Mouse (Mus musculus): ENCODE measurements around the gene Bscl2. TPM values are rescaled to one million over a fixed set of nuclear protein-coding genes. Genes with fewer than 3 reads are reported as not detected.
A peak's percentile ranks its signal among the peaks of the same experiment; 100 is the strongest.

Bscl2 gene
- polyA plus RNA-seq, 1 experiment from 2014 or later, result 48.5 TPM

DNA sequence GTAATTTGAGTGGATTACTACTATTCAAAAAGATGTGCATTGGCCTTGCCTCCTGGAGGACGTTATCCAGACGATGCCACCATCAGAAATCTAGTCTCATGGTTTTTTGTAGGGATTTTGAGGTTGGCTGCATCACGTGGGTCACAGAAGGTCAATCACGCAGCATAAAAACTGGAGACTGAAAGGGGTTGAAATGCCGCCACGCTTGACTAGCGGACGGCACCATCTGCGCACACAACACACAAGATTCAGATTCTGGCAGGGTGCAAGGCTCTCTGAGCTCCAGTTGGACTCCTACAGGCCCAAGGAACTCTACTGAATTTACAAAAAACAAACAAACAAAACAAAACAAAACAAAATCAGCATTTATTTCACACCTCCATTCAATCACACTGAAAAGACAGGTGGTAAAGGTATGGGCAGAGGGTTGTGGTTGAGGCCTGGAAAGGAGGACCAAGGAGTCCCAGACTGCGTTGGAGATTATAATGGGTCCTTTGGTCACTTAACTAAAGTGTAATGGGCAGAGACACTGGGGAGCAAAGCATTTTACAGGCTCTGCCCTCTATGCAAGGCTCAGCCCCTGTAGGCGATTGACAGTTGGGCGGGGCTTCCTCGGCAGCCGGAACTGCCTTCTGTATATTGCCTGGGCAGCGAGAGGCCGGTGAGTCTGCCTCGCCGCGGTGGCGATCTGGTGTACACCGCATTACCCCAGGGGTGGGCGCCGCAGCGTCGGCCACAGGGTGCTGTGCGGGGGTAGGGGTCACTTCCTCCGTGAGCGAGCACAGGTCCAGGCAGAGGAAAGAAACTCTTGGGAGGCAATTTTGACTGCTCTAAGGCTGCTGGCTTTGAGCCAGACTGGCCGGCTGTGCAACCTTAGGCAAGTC is 2.9 kb downstream of the Bscl2 start:
- Histone ChIP-seq H3K27me3 (replicated peaks; ENCODE audit: control insufficient read depth, insufficient read depth, low read length) (no peaks in the 10 kb centered on the region), H3K4me3 (ENCODE audit: low read length) (peak overlapping the region; percentile 58), H3K4me2 (ENCODE audit: low read depth, low read length) (peak overlapping the region; percentile 84), H3K36me3 (ENCODE audit: control insufficient read depth, insufficient read depth, low read length) (no peaks in the 10 kb centered on the region), H3K27ac (ENCODE audit: low read length) (no peak overlapping the region), H3K4me1 (ENCODE audit: control insufficient read depth, insufficient read depth, low read length) (peaks cover 22% of the 10 kb centered on the region), H3K9ac (ENCODE audit: low read depth, low read length) (peak overlapping the region; percentile 80), H3K9me3 (ENCODE audit: control insufficient read depth, low read length) (no peaks in the 10 kb centered on the region)
- 27% methylated on average over 29 of the region's 29 CpGs for WGBS
- ATAC-seq, result peak; percentile 77

DNA sequence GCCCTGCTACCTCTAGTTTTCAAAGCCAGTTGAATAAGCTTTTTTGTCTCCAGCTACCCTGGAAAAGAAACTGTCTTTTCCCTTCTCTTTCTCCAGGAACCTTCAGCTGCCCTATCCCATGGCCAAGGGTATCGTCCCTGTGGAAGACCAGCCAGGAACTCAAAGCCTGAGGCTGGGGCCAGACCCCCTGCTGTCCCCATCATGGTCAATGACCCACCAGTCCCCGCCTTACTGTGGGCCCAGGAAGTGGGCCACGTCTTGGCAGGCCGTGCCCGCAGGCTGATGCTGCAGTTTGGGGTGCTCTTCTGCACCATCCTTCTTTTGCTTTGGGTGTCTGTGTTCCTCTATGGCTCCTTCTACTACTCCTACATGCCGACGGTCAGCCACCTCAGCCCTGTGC is 3.7 kb downstream of the Bscl2 start:
- Histone ChIP-seq H3K27ac (ENCODE audit: low read length) (no peak overlapping the region), H3K4me2 (ENCODE audit: low read depth, low read length) (peak overlapping the region; percentile 84)
- no peak for ATAC-seq

DNA sequence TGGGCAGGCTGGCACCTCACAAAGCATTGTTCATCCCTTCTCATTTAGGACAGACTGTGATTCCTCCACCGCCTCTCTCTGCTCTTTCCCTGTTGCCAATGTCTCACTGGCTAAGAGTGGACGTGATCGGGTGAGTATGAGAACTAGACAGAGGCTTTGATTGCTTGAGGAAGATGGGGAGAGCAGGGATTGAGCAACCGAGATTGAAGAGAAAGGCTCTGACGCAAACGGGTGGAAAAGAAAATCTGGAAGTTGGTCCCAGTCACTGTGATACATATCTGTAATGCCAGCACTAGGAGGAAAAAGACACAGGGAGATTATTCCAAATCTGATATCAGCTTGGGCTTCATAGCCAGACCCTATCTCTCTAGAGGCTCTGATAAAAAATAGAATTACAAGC is 5.7 kb downstream of the Bscl2 start:
- Histone ChIP-seq H3K27ac (ENCODE audit: low read length) (no peak overlapping the region), H3K4me1 (ENCODE audit: control insufficient read depth, insufficient read depth, low read length) (peaks cover 22% of the 10 kb centered on the region), H3K36me3 (ENCODE audit: control insufficient read depth, insufficient read depth, low read length) (peaks cover 3% of the 10 kb centered on the region; the same call in 1 of the 2 replicates), H3K9me3 (ENCODE audit: control insufficient read depth, low read length) (no peaks in the 10 kb centered on the region), H3K4me2 (ENCODE audit: low read depth, low read length) (no peak overlapping the region), H3K27me3 (replicated peaks; ENCODE audit: control insufficient read depth, insufficient read depth, low read length) (no peaks in the 10 kb centered on the region), H3K4me3 (ENCODE audit: low read length) (no peak overlapping the region), H3K9ac (ENCODE audit: low read depth, low read length) (no peak overlapping the region)
- ATAC-seq, result no peak
- 90% methylated on average over 6 of the region's 6 CpGs for WGBS

More for the DNA sequence above, 3.7 kb downstream of the Bscl2 start:
- H3K27me3 ChIP-seq (replicated peaks; ENCODE audit: control insufficient read depth, insufficient read depth, low read length), result no peaks in the 10 kb centered on the region
- no peaks in the 10 kb centered on the region for H3K9me3 ChIP-seq (ENCODE audit: control insufficient read depth, low read length)
- H3K9ac ChIP-seq (ENCODE audit: low read depth, low read length), result peak overlapping the region; percentile 80
- peaks cover 22% of the 10 kb centered on the region for H3K4me1 ChIP-seq (ENCODE audit: control insufficient read depth, insufficient read depth, low read length)
- WGBS, result 94% methylated on average over 7 of the region's 7 CpGs
- peak overlapping the region; percentile 58 for H3K4me3 ChIP-seq (ENCODE audit: low read length)
- no peaks in the 10 kb centered on the region for H3K36me3 ChIP-seq (ENCODE audit: control insufficient read depth, insufficient read depth, low read length)

DNA sequence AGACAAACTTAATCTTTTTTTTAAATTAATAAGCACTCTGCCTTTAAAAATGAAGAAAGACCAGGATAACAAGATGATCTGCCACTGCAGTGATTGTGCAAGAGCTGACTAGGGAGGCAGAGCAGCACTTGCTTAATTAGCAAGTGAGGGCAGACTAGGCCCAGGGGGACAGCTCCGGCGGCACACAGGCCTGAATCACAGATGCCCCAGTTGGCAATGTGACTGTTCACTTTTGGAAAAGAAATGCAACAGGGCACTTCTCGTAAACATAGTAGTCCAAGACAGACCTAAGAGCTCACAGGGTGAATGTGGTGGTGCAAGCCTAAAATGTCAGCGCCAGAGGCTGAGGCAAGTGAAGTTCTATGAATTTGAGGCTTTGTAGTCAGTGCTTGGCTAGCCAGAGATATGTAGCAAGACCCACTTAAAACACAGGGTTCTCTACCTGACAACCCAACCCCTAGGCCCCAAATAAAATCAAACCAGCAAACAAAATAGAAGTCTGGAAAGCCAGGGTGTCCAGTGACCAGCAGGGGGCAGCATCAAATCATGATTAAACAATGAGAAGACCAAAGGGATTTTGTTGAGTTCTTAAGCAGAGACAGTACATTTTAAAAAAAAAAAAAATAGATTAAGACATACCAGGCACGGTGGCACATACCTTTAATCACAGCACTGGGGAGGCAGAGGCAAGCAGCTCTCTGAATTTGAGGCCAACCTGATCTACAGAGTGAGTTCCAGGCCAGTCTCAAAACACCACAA is 7.3 kb downstream of the Bscl2 start:
- 66% methylated on average over 5 of the region's 5 CpGs for WGBS

DNA sequence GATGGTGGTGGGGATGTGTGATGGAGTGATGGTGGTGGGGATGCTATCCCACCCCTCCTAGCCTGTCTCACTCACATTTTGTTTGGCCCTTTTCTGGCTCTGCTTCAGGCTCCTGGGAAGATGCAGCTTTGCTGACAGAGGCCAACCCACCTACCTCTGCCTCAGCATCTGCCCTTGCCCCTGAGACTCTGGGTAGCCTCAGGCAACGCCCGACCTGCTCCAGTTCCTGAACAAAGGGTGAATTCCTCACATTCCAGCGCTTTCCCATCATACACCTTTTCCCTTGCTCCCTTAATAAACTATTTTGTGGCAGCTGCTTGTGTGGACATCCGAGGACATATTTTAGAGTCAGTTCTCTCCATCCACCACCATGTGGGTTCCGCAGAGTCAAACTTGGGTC is 11.1 kb downstream of the Bscl2 start:
- H3K4me3 ChIP-seq (ENCODE audit: low read length), result no peak overlapping the region
- no peaks in the 10 kb centered on the region for H3K9me3 ChIP-seq (ENCODE audit: control insufficient read depth, low read length)
- no peak for ATAC-seq
- no peaks in the 10 kb centered on the region for H3K27me3 ChIP-seq (replicated peaks; ENCODE audit: control insufficient read depth, insufficient read depth, low read length)
- H3K9ac ChIP-seq (ENCODE audit: low read depth, low read length), result no peak overlapping the region
- WGBS, result 58% methylated on average over 5 of the region's 5 CpGs
- peaks cover 6% of the 10 kb centered on the region for H3K36me3 ChIP-seq (ENCODE audit: control insufficient read depth, insufficient read depth, low read length)
- H3K27ac ChIP-seq (ENCODE audit: low read length), result no peak overlapping the region
- peaks cover 3% of the 10 kb centered on the region; the same call in 1 of the 2 replicates for H3K4me1 ChIP-seq (ENCODE audit: control insufficient read depth, insufficient read depth, low read length)
- H3K4me2 ChIP-seq (ENCODE audit: low read depth, low read length), result no peak overlapping the region

More for the DNA sequence above, 7.3 kb downstream of the Bscl2 start:
- no peak overlapping the region for H3K4me2 ChIP-seq (ENCODE audit: low read depth, low read length)
- H3K27ac ChIP-seq (ENCODE audit: low read length), result no peak overlapping the region
- H3K4me3 ChIP-seq (ENCODE audit: low read length), result no peak overlapping the region
- H3K27me3 ChIP-seq (replicated peaks; ENCODE audit: control insufficient read depth, insufficient read depth, low read length), result no peaks in the 10 kb centered on the region
- H3K9me3 ChIP-seq (ENCODE audit: control insufficient read depth, low read length), result no peaks in the 10 kb centered on the region
- no peak for ATAC-seq
- H3K9ac ChIP-seq (ENCODE audit: low read depth, low read length), result no peak overlapping the region
- peaks cover 10% of the 10 kb centered on the region; the same call in 1 of the 2 replicates for H3K4me1 ChIP-seq (ENCODE audit: control insufficient read depth, insufficient read depth, low read length)
- peaks cover 6% of the 10 kb centered on the region for H3K36me3 ChIP-seq (ENCODE audit: control insufficient read depth, insufficient read depth, low read length)

DNA sequence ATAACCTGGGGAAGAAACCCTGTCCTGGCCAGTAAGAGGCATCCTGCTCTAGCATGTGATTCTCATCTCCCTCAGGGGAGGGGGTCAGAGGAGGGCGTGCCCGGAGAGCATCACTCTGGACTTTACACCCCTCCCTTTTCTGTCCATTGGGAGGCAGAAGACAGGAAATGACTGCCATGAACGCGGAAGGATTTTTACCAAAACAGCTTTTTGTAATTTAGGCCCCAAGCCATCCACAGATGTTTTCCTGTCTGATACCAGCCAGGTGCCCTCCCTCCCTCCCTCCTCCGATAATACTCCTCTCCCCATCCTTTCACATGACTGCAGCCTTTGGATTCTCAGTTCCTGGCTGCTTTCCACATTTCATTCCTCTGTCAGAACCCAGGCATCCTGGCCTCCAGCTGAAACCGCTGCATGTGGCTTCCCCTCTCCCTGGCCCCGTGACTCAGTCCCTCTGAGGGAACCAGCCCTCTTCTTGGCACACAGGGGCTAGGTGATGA is 13.2 kb downstream of the Bscl2 start, which contains the start of gene Lrrn4cl:
Gene Lrrn4cl (plus strand): TSS at position 367 of the 500 bp plus-strand sequence.
- H3K9ac ChIP-seq (ENCODE audit: low read depth, low read length), result peak within 1 kb of the TSS; percentile 41; the same call in 1 of the 2 replicates
- no peaks in the 10 kb centered on the region for H3K27me3 ChIP-seq (replicated peaks; ENCODE audit: control insufficient read depth, insufficient read depth, low read length)
- H3K4me1 ChIP-seq (ENCODE audit: control insufficient read depth, insufficient read depth, low read length), result peaks cover 3% of the 10 kb centered on the region; the same call in 1 of the 2 replicates
- 21% methylated on average over 7 of the region's 7 CpGs for WGBS
- H3K4me3 ChIP-seq (ENCODE audit: low read length), result no peak within 1 kb of the TSS
- peak within 1 kb of the TSS; percentile 14; the same call in 1 of the 2 replicates for H3K4me2 ChIP-seq (ENCODE audit: low read depth, low read length)
- peaks cover 6% of the 10 kb centered on the region for H3K36me3 ChIP-seq (ENCODE audit: control insufficient read depth, insufficient read depth, low read length)
- no peaks in the 10 kb centered on the region for H3K9me3 ChIP-seq (ENCODE audit: control insufficient read depth, low read length)
- peak; percentile 83 for ATAC-seq
- 0 out of 2 replicates have a peak within 1 kb of the TSS, but pooled peaks have one; percentile 17 for H3K27ac ChIP-seq (ENCODE audit: low read length)

DNA sequence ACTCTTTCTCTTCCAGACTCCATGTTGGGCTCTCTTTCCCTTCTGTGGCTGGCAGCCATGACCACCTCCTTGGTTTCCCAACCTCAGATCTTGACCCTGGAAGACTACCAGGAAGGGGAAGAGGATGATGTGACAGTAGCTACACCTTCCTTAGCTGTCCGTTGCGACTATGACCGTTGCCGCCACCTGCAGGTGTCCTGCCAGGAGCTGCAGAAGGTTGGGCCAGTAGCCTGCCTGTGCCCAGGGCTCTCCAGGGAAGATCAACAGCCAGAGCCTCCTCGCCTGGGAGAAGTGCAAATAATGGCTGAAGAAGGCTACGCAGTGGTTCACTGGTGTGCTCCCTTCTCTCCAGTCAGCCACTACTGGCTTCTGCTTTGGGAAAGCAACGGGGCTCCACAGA is 14.4 kb downstream of the Bscl2 start:
- Histone ChIP-seq H3K4me1 (ENCODE audit: control insufficient read depth, insufficient read depth, low read length) (peaks cover 3% of the 10 kb centered on the region; the same call in 1 of the 2 replicates), H3K9me3 (ENCODE audit: control insufficient read depth, low read length) (no peaks in the 10 kb centered on the region), H3K4me3 (ENCODE audit: low read length) (no peak overlapping the region), H3K9ac (ENCODE audit: low read depth, low read length) (no peak overlapping the region), H3K27ac (ENCODE audit: low read length) (no peak overlapping the region), H3K27me3 (replicated peaks; ENCODE audit: control insufficient read depth, insufficient read depth, low read length) (no peaks in the 10 kb centered on the region), H3K36me3 (ENCODE audit: control insufficient read depth, insufficient read depth, low read length) (peaks cover 3% of the 10 kb centered on the region; the same call in 1 of the 2 replicates), H3K4me2 (ENCODE audit: low read depth, low read length) (no peak overlapping the region)
- WGBS, result 44% methylated on average over 7 of the region's 7 CpGs
- ATAC-seq, result no peak

DNA sequence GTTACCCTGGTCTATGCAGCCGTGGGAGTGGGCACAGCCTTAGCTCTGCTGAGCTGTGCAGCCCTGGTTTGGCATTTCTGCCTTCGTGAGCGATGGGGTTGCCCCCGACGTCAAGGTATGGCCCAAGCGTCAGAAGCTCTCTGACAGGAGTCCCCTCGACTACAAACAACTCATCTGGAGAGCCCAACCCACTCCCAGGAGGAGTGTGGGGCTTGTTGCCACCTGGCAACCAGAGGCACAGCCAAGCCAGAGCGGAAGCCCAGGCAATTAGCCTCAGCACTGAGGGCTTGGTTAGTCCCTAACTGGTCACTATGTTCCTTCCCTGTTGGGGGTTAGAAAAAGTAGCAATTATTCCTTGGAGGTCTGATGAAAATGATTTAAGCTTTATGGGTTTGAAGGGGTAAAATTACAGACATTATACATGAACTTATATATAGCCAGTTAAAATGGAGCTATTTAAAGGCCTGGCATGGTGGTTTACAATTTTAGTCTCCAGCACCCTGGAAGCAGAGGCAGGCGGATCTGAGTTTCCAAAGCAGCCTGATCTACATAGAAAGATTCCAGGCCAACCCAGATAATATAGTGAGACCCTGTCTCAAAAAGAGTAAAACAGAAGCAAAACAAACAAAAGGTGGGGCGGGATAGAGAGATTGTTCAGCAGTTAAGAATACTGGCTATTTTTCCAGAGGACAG is 15.1 kb downstream of the Bscl2 start:
- Histone ChIP-seq H3K27ac (ENCODE audit: low read length) (no peak overlapping the region), H3K4me3 (ENCODE audit: low read length) (no peak overlapping the region), H3K9me3 (ENCODE audit: control insufficient read depth, low read length) (no peaks in the 10 kb centered on the region), H3K36me3 (ENCODE audit: control insufficient read depth, insufficient read depth, low read length) (peaks cover 3% of the 10 kb centered on the region; the same call in 1 of the 2 replicates), H3K4me1 (ENCODE audit: control insufficient read depth, insufficient read depth, low read length) (peaks cover 3% of the 10 kb centered on the region; the same call in 1 of the 2 replicates), H3K9ac (ENCODE audit: low read depth, low read length) (no peak overlapping the region), H3K4me2 (ENCODE audit: low read depth, low read length) (no peak overlapping the region), H3K27me3 (replicated peaks; ENCODE audit: control insufficient read depth, insufficient read depth, low read length) (no peaks in the 10 kb centered on the region)
- ATAC-seq, result no peak
- 51% methylated on average over 10 of the region's 10 CpGs for WGBS
